Mouse (Mus musculus): Measurements from ENCODE around the gene Gm26920. TPM values are rescaled to one million over a fixed set of nuclear protein-coding genes. Genes with fewer than 3 reads are reported as not detected.

The Gm26920 gene
- polyA plus RNA-seq (2017; shearing (Covaris generic)), result 2.2 TPM

DNA sequence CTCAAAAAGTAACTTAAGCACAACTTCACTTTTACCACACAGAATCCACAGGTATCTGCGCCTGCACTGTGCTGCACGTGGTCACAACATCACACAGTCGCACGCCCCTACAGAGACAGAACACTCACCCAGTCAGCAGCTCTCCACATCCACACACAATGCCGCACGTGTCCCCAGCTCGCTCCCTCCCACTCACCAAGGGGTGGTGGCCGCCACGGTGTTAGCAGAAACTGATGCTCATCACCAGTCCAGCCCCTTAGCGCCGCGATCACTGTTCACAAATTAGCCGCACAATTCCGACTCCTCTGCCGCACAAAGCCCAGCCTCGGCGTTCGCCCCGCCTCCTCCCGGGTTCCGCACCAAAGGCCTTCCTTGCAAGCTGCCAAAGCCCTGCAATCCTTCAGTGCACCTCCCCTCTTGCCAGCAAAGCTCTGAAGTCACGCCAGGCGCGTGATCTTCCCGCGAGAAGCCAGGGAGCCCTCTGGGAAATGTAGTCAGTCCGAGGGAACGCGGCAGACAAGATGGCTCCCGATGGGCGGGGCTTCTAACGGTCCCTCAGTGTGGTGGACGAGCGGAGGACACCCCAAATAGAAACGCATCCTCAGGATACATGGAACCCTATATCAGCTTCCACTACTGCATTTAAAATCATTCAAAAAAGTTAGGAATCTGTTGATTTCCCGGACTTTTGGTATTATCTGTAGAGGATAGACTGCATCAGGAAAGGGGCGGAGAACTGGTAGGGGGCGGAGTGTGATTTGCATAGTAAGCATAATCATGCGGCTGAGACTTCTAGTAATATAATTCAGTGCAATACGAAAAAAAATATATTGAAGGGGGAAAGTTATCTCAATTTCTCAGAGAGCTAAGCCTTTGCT lies at the start of gene Gm26920, which contains the start of gene Zfp566:
Gene Gm26920 (minus strand): TSS at position 319 of the 878 bp plus-strand sequence.
Gene Zfp566 (minus strand): TSS at position 436 of the 878 bp plus-strand sequence.

GRCm38 (mm10) chr7:30121308-30122187 lies 31.3 kb upstream of the Gm26920 start, which contains the start of gene Zfp382:
Gene Zfp382 (plus strand): TSS chr7:30121942.

GRCm38 (mm10) chr7:30094646-30095429 lies 4.6 kb upstream of the Gm26920 start, which contains the start of gene Zfp260:
Gene Zfp260 (plus strand): TSS chr7:30094777.

DNA sequence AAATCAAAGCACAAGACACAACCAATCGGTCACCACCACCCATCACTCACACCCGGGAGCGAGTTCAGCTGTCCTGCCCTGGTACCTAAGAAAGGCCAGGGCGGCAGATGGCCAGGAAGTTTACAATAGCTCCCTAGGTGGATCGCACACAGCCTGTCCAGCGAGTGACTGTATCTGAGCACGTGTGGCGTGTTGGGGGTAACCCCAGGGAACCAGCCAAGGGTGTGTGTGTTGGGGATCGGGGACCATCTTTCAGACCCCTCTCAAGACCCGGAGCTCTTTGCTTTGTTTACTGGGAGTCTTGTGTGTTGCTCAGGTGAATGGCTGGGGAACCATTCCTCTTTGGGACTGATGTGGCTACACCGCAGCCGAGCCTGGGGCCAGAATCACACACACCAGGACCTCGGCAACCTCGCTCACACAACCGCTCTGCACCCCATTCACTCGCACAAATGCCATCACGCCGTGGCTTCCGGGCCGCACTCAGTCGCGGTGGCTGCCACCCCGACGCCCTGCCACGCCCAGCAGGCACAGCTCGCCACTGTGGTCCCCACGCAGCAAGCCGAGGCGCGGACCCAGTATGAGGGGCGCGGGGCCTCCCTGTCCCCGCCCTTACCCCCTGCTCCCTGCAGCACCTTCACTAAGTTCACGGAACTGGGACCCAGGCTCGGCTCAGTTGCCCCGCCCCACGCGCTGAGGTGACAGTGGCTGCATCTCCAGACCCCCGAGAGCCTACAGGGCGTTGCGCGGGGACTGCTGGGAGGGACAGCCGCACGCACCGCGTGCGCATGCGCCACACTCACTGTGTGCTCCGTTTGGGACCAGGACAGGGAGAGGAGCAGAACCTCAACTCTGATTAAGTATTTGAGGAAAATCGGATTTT lies 17.8 kb downstream of the Gm26920 start, which contains the start of gene Zfp82:
Gene Zfp82 (minus strand): TSS at position 755 of the 883 bp plus-strand sequence.

DNA sequence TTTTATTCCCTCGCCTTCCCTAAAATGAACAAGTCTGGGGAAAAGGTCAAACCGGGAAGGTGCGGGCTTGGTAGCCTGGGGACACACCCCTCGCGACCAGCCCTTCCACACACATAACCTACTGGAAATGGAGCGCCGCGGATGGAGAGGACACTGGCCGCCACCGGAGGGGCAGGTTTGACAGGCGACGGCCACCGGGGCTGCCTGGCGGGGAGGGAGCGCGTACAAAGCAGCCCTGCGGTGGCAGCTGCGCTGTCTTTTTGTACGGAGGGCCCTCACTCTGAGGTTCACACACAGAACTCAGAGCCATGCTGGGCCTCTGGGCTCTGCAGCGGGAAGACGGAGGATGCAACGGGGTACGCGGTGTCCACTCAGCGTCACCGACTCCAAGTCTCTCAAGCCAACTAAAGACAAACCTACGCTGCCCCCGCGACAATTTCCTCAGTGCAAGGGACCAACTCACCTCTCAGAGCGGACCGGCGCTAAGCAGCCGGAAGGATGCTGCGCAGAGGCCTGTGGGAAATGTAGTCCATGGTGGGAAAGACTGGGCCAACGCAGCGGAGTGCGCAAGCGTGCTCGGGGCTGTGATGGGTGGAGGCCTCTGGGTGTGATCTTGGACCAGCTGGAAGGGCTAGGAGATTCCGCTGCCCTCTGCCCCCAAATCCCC lies 39.2 kb downstream of the Gm26920 start, which contains the start of gene Zfp14:
Gene Zfp14 (minus strand): TSS at position 499 of the 667 bp plus-strand sequence.

Other genes with a start within 250 kb of the Gm26920 start
- 6.2 TPM for gene Zfp940, start 236.7 kb downstream of the Gm26920 start, polyA plus RNA-seq (2017; shearing (Covaris generic))
- gene Zfp420, start 230.4 kb downstream of the Gm26920 start, polyA plus RNA-seq (2017; shearing (Covaris generic)), result 12.4 TPM
- gene Zfp27, start 183.8 kb downstream of the Gm26920 start, polyA plus RNA-seq (2017; shearing (Covaris generic)), result 5.1 TPM
- gene Zfp383, start 182.2 kb downstream of the Gm26920 start, polyA plus RNA-seq (2017; shearing (Covaris generic)), result 0.68 TPM
- 8.7 TPM for gene Zfp74, start 136.3 kb downstream of the Gm26920 start, polyA plus RNA-seq (2017; shearing (Covaris generic))
- 7.8 TPM for gene Zfp568, start 106.5 kb downstream of the Gm26920 start, polyA plus RNA-seq (2017; shearing (Covaris generic))
- gene Zfp14, start 39.0 kb downstream of the Gm26920 start, polyA plus RNA-seq (2017; shearing (Covaris generic)), result 6.7 TPM
- gene Zfp82, start 17.5 kb downstream of the Gm26920 start, polyA plus RNA-seq (2017; shearing (Covaris generic)), result 10.7 TPM
- 10.4 TPM for gene Zfp566, start 117 bp upstream of the Gm26920 start, polyA plus RNA-seq (2017; shearing (Covaris generic))
- gene Zfp260, start 4.4 kb upstream of the Gm26920 start, polyA plus RNA-seq (2017; shearing (Covaris generic)), result 70.7 TPM
- gene Zfp382, start 31.5 kb upstream of the Gm26920 start, polyA plus RNA-seq (2017; shearing (Covaris generic)), result 10.2 TPM
- 32.2 TPM for gene Zfp146, start 79.3 kb upstream of the Gm26920 start, polyA plus RNA-seq (2017; shearing (Covaris generic))
- gene Cox7a1, start 93.7 kb upstream of the Gm26920 start, polyA plus RNA-seq (2017; shearing (Covaris generic)), result 0.49 TPM
- 72.0 TPM for gene Capns1, start 108.4 kb upstream of the Gm26920 start, polyA plus RNA-seq (2017; shearing (Covaris generic))
- gene Polr2i, start 141.5 kb upstream of the Gm26920 start, polyA plus RNA-seq (2017; shearing (Covaris generic)), result 55.5 TPM
- gene Tbcb, start 141.9 kb upstream of the Gm26920 start, polyA plus RNA-seq (2017; shearing (Covaris generic)), result 105 TPM
- gene Ovol3, start 145.3 kb upstream of the Gm26920 start, polyA plus RNA-seq (2017; shearing (Covaris generic)), result not detected
- gene Thap8, start 189.7 kb upstream of the Gm26920 start, polyA plus RNA-seq (2017; shearing (Covaris generic)), result 0.39 TPM
- 5.4 TPM for gene Wdr62, start 190.0 kb upstream of the Gm26920 start, polyA plus RNA-seq (2017; shearing (Covaris generic))
- 3.3 TPM for gene Clip3, start 201.3 kb upstream of the Gm26920 start, polyA plus RNA-seq (2017; shearing (Covaris generic))
- 168 TPM for gene Alkbh6, start 218.3 kb upstream of the Gm26920 start, polyA plus RNA-seq (2017; shearing (Covaris generic))
- 15.5 TPM for gene Syne4, start 224.4 kb upstream of the Gm26920 start, polyA plus RNA-seq (2017; shearing (Covaris generic))
- gene E130208F15Rik, start 231.3 kb upstream of the Gm26920 start, polyA plus RNA-seq (2017; shearing (Covaris generic)), result not detected
- gene Sdhaf1, start 233.5 kb upstream of the Gm26920 start, polyA plus RNA-seq (2017; shearing (Covaris generic)), result 64.6 TPM